Mouse (Mus musculus): Measurements from ENCODE around the gene R3hdm4.

GRCm38 (mm10) chr10:79955691-79956090, 34.7 kb upstream of the R3hdm4 start:
- TF ChIP-seq KAT2A (conservative IDR thresholded peaks at IDR 0.05; ENCODE audit: low read depth, low read length) (no peak), CTCF (IDR thresholded peaks at IDR 0.05 in 2 of 3, conservative IDR thresholded peaks at IDR 0.05 in 1 of 3; ENCODE audit: control insufficient read depth in 1 of 3, insufficient read depth in 1 of 3, low read depth in 2 of 3, low read length in 3 of 3, poor library complexity in 1 of 3, severe bottlenecking in 1 of 3) (no peak), USF2 (IDR thresholded peaks at IDR 0.05; ENCODE audit: borderline replicate concordance in 1 of 2, insufficient read depth in 1 of 2, low read depth in 1 of 2, low read length in 2 of 2) (no peak)

Measured in MEL (cell line).